Mouse (Mus musculus) myocyte (in vitro differentiated cells): Measurements from ENCODE around the gene Supt20. TPM values are rescaled to one million over a fixed set of nuclear protein-coding genes. Genes with fewer than 3 reads are reported as not detected.

Source experiments
- H3K27me3 ChIP-seq: one replicate; pipeline ENCODE4 v1.6.1; 2011; ENCODE audit not compliant: control insufficient read depth, insufficient read depth, insufficient read length
- H3K36me3 ChIP-seq: one replicate; pipeline ENCODE4 v1.6.1; 2011; ENCODE audit not compliant: control insufficient read depth, insufficient read depth
- H3K4me2 ChIP-seq: one replicate; pipeline ENCODE4 v1.6.1; 2011; ENCODE audit warnings: low read depth, control low read depth
- H3K4me3 ChIP-seq: one replicate; pipeline ENCODE4 v1.5.1; 2011; ENCODE audit warnings: mild to moderate bottlenecking, control low read depth, moderate library complexity
- H3K79me2 ChIP-seq: one replicate; pipeline ENCODE4 v1.6.1; 2011; ENCODE audit not compliant: control insufficient read depth, insufficient read depth
- H3ac ChIP-seq: one replicate; pipeline ENCODE4 v1.6.1; 2011; ENCODE audit not compliant: control insufficient read depth, insufficient read length
- CEBPB ChIP-seq: IDR thresholded peaks from 2 replicates; pipeline ENCODE4 v1.6.1; 2011; ENCODE audit warnings: mild to moderate bottlenecking, moderate library complexity; ENCODE audit not compliant: poor library complexity, insufficient read depth, severe bottlenecking
- E2F4 ChIP-seq: IDR thresholded peaks from one replicate; pipeline ENCODE4 v1.6.1; 2011; ENCODE audit warnings: mild to moderate bottlenecking, control low read depth, moderate library complexity; ENCODE audit not compliant: insufficient read depth
- MAX ChIP-seq: IDR thresholded peaks from one replicate; pipeline ENCODE4 v1.6.1; 2011; ENCODE audit warnings: low read depth, mild to moderate bottlenecking, control low read depth
- MYOD1 ChIP-seq, 3 experiments: IDR thresholded peaks; one replicate each; pipeline ENCODE4 v1.6.1; 2011; ENCODE audit warnings: control low read depth in 2 of 3, low read depth in 2 of 3, mild to moderate bottlenecking in 2 of 3, moderate library complexity in 1 of 3; ENCODE audit not compliant: insufficient read length in 2 of 3, control insufficient read depth in 1 of 3
- MYOG ChIP-seq, 3 experiments: IDR thresholded peaks; one replicate each; pipeline ENCODE4 v1.6.1; 2011; ENCODE audit warnings: control low read depth in 2 of 3, low read depth in 2 of 3, mild to moderate bottlenecking in 2 of 3; ENCODE audit not compliant: insufficient read length in 2 of 3, control insufficient read depth in 1 of 3, insufficient read depth in 1 of 3
- POLR2A ChIP-seq: IDR thresholded peaks from one replicate; pipeline ENCODE4 v1.6.1; 2011; ENCODE audit warnings: low read depth, mild to moderate bottlenecking, control low read depth, moderate library complexity; ENCODE audit not compliant: insufficient read length
- POLR2AphosphoS2 ChIP-seq: IDR thresholded peaks from one replicate; pipeline ENCODE4 v1.6.1; 2011; ENCODE audit warnings: low read depth, control low read depth; ENCODE audit not compliant: insufficient read length
- REST ChIP-seq: IDR thresholded peaks from one replicate; pipeline ENCODE4 v1.6.1; 2011; ENCODE audit warnings: mild to moderate bottlenecking, control low read depth, moderate library complexity; ENCODE audit not compliant: insufficient read depth, insufficient read length
- SRF ChIP-seq: IDR thresholded peaks from one replicate; pipeline ENCODE4 v1.6.1; 2011; ENCODE audit warnings: low read depth; ENCODE audit not compliant: control insufficient read depth, insufficient read length
- TCF12 ChIP-seq: IDR thresholded peaks from one replicate; pipeline ENCODE4 v1.6.1; 2011; ENCODE audit warnings: mild to moderate bottlenecking, control low read depth; ENCODE audit not compliant: poor library complexity, insufficient read depth, severe bottlenecking
- TCF3 ChIP-seq: IDR thresholded peaks from one replicate; pipeline ENCODE4 v1.6.1; 2011; ENCODE audit warnings: low read depth, control low read depth; ENCODE audit not compliant: insufficient read length
- USF1 ChIP-seq: IDR thresholded peaks from one replicate; pipeline ENCODE4 v1.6.1; 2011; ENCODE audit warnings: low read depth, mild to moderate bottlenecking, control low read depth, moderate library complexity
- polyA plus RNA-seq: library from polyadenylated mRNA; unstranded; fragments of >200 nt; fragmentation: generic; extraction: Trizol; gene quantifications from one replicate; pipeline ENCODE4 v1.2.1, GENCODE M21; 2012; ENCODE audit warnings: missing spikeins

The Supt20 gene
- polyA plus RNA-seq, 1 experiment = 13.0 TPM

DNA sequence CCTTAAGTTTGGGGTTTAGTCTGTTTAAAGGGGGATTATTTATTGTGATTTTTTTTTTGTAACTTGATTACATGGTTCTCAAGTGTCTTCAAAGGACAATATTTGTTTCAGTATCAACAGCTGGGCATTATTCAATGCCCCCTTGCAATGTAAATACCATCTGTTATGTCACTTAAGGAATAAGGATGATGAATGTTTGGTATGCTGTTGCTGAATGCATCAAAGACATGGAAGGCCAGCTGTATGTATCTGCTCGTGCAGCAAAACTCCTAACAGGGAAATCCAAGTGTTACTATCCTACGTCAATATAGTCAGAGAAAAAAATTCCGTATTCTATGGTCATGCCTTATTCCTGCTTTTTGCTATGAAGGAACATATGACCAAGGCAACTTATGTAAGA, 24.5 kb upstream of the Supt20 start:
- H3K4me2 ChIP-seq = no peak overlapping the region
- TF ChIP-seq MYOG (IDR thresholded peaks at IDR 0.05; ENCODE audit: control insufficient read depth in 1 of 3, insufficient read depth in 1 of 3, insufficient read length in 2 of 3, low read depth in 2 of 3) = no peak
- no peak for TF ChIP-seq USF1
- no peak for TF ChIP-seq MAX
- no peak for TF ChIP-seq CEBPB
- no peak for TF ChIP-seq POLR2A
- no peak for TF ChIP-seq TCF12
- no peak for TF ChIP-seq MYOD1 (IDR thresholded peaks at IDR 0.05; ENCODE audit: control insufficient read depth in 1 of 3, insufficient read length in 2 of 3, low read depth in 2 of 3)
- TF ChIP-seq POLR2AphosphoS2 = no peak
- no peak for TF ChIP-seq REST
- no peak for TF ChIP-seq SRF
- no peak for TF ChIP-seq E2F4
- TF ChIP-seq TCF3 = no peak

GRCm38 (mm10) chr3:54668722-54669121, 23.9 kb upstream of the Supt20 start:
- H3K4me2 ChIP-seq = no peak overlapping the region
- H3K4me3 ChIP-seq = no peak overlapping the region
- no peaks in the 10 kb centered on the region for H3K27me3 ChIP-seq
- H3K79me2 ChIP-seq = no peaks in the 10 kb centered on the region
- no peaks in the 10 kb centered on the region for H3K36me3 ChIP-seq
- TF ChIP-seq MYOG (IDR thresholded peaks at IDR 0.05; ENCODE audit: control insufficient read depth in 1 of 3, insufficient read depth in 1 of 3, insufficient read length in 2 of 3, low read depth in 2 of 3) = no peak
- TF ChIP-seq REST = no peak
- no peak for TF ChIP-seq USF1
- TF ChIP-seq MAX = no peak
- TF ChIP-seq CEBPB = no peak
- no peak for TF ChIP-seq POLR2A
- no peak for TF ChIP-seq TCF12
- no peak for TF ChIP-seq MYOD1 (IDR thresholded peaks at IDR 0.05; ENCODE audit: control insufficient read depth in 1 of 3, insufficient read length in 2 of 3, low read depth in 2 of 3)
- no peak for TF ChIP-seq POLR2AphosphoS2
- no peak for TF ChIP-seq E2F4
- no peak for TF ChIP-seq TCF3
- TF ChIP-seq SRF = no peak
- H3ac ChIP-seq = no peak overlapping the region

More for the DNA sequence above, 24.5 kb upstream of the Supt20 start:
- Histone ChIP-seq H3ac (no peak overlapping the region), H3K4me3 (no peak overlapping the region), H3K79me2 (no peaks in the 10 kb centered on the region), H3K36me3 (no peaks in the 10 kb centered on the region), H3K27me3 (no peaks in the 10 kb centered on the region)

DNA sequence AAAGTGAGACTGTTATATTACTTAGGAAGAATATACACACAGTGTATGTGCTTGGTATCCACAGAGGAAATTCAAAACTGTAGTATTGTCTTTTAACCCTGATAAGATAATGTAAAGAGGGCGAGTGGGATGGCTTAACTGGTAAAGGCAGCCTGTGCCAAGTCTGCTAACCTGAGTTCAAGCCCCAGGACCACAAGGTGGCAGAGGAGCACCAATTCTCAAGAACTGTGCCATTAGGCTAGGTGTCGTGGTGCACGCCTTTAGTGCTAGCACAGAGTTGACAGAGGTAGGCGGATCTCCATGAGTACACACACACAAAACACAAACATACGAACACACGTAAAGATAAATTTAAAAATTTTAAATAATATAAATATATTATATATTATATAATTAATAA, 23.0 kb upstream of the Supt20 start:
- TF ChIP-seq CEBPB (no peak), POLR2AphosphoS2 (no peak), E2F4 (no peak), MAX (no peak), MYOD1 (IDR thresholded peaks at IDR 0.05; ENCODE audit: control insufficient read depth in 1 of 3, insufficient read length in 2 of 3, low read depth in 2 of 3) (no peak), USF1 (no peak), REST (no peak), POLR2A (no peak), MYOG (IDR thresholded peaks at IDR 0.05; ENCODE audit: control insufficient read depth in 1 of 3, insufficient read depth in 1 of 3, insufficient read length in 2 of 3, low read depth in 2 of 3) (no peak), SRF (no peak), TCF3 (no peak), TCF12 (no peak)
- H3K36me3 ChIP-seq = no peaks in the 10 kb centered on the region
- no peak overlapping the region for H3K4me3 ChIP-seq
- H3ac ChIP-seq = no peak overlapping the region
- no peak overlapping the region for H3K4me2 ChIP-seq
- H3K27me3 ChIP-seq = no peaks in the 10 kb centered on the region
- no peaks in the 10 kb centered on the region for H3K79me2 ChIP-seq

DNA sequence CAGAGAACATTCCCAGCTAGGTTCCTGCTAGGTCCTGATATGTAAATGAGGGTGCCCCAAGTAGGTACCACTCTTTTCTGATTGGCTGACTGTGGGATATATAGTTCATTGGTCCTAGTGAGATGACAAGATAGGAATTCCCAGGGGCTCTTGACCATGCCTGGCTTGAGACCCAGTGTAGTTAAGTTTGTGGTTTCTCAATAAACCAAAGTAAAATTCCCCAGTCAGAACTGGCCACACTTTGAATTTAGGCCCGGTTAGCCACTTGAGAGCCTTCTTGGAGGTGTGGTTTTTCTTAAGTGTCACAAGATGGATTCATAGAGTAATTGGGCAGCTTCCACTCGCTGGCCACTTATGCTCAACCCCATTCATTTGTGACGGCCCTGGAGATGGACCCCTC, 20.5 kb upstream of the Supt20 start:
- Histone ChIP-seq H3K4me2 (no peak overlapping the region), H3K36me3 (no peaks in the 10 kb centered on the region), H3K27me3 (no peaks in the 10 kb centered on the region), H3K79me2 (no peaks in the 10 kb centered on the region), H3ac (no peak overlapping the region), H3K4me3 (no peak overlapping the region)
- TF ChIP-seq TCF12 = no peak
